Mouse (Mus musculus) G1E (cell line): ENCODE measurements around the gene Coro6. TPM values are rescaled to one million over a fixed set of nuclear protein-coding genes. Genes with fewer than 3 reads are reported as not detected.

Experiments
- ATAC-seq: 2 replicates; pipeline ENCODE4 v1.8.0; 2016; ENCODE audit warnings: mild to moderate bottlenecking; ENCODE audit not compliant: insufficient number of reproducible peaks, poor library complexity, low FRiP score, severe bottlenecking; ENCODE audit errors: extremely low read depth
- DNase-seq: peaks from one replicate; pipeline ENCODE4 v3.0.0; 2012; ENCODE audit warnings: low spot score
- H3K27me3 ChIP-seq: 2 replicates; pipeline ENCODE4 v1.6.1; 2012; ENCODE audit warnings: mild to moderate bottlenecking, low read length, inconsistent platforms; ENCODE audit not compliant: insufficient read depth
- H3K36me3 ChIP-seq: replicated peaks from 2 replicates; pipeline ENCODE3; 2012; ENCODE audit warnings: mild to moderate bottlenecking, inconsistent platforms
- H3K4me1 ChIP-seq: 2 replicates; pipeline ENCODE4 v1.6.1; 2012; ENCODE audit warnings: low read depth, low read length, inconsistent platforms, mixed read lengths; ENCODE audit not compliant: insufficient read depth
- H3K4me3 ChIP-seq: 2 replicates; pipeline ENCODE4 v1.5.1; 2012; ENCODE audit warnings: low read depth, mild to moderate bottlenecking, inconsistent platforms, low read length, moderate library complexity, mixed read lengths
- H3K9me3 ChIP-seq: replicated peaks from 2 replicates; pipeline ENCODE4 v1.6.1; 2012; ENCODE audit warnings: inconsistent platforms
- CTCF ChIP-seq: IDR thresholded peaks from 2 replicates; pipeline ENCODE4 v1.5.1; 2012; ENCODE audit warnings: low read depth, low read length, inconsistent platforms, mixed read lengths
- GATA1 ChIP-seq: IDR thresholded peaks from 2 replicates; pipeline ENCODE4 v1.6.1; 2012; ENCODE audit warnings: borderline replicate concordance, low read length, inconsistent platforms, mixed read lengths
- GATA2 ChIP-seq: IDR thresholded peaks from 2 replicates; pipeline ENCODE4 v1.6.1; 2012; ENCODE audit warnings: low read depth, low read length, inconsistent platforms, borderline replicate concordance
- POLR2AphosphoS5 ChIP-seq: IDR thresholded peaks from 2 replicates; pipeline ENCODE4 v1.6.1; 2012; ENCODE audit warnings: low read depth, low read length, inconsistent platforms; ENCODE audit not compliant: insufficient replicate concordance
- TAL1 ChIP-seq: conservative IDR thresholded peaks from 2 replicates; pipeline ENCODE4 v1.6.1; 2012; ENCODE audit warnings: low read depth, low read length, inconsistent platforms, mixed read lengths
- polyA plus RNA-seq: library from polyadenylated mRNA; stranded (reverse); fragments of >175 nt; gene quantifications from 2 replicates; pipeline ENCODE4 v1.2.3, GENCODE M21; 2012
- total RNA-seq, 2 experiments: library from RNA; stranded (forward) in 1 of 2; stranded (reverse) in 1 of 2; fragments of 200-1000 nt in 1 of 2; fragments of >200 nt in 1 of 2; fragmentation: Nextera tagmentation in 1 of 2; gene quantifications; 2 replicates each; pipeline ENCODE4 v1.2.3; 2014 to 2017

Gene Coro6
- total RNA-seq (2014; fragmentation: Nextera tagmentation) (not detected in 2 replicates), total RNA-seq (2017) (0.11 TPM in 1 of 2 replicates, not detected in the other), polyA plus RNA-seq (not detected in 2 replicates)

GRCm38 (mm10) chr11:77462283-77463100, at the start of gene Coro6:
TSS of gene Coro6 (plus strand) at chr11:77462411.
- H3K4me1 ChIP-seq = peaks cover 7% of the 10 kb centered on the region; the same call in 1 of the 2 replicates
- TF ChIP-seq CTCF = no peak
- TF ChIP-seq TAL1 = no peak
- TF ChIP-seq GATA2 = no peak
- no peak for TF ChIP-seq GATA1
- no peak for TF ChIP-seq POLR2AphosphoS5
- ATAC-seq (no peak), DNase-seq (no peak)
- peaks cover 54% of the 10 kb centered on the region for H3K27me3 ChIP-seq
- no peaks in the 10 kb centered on the region for H3K9me3 ChIP-seq
- H3K36me3 ChIP-seq = peaks cover 2% of the 10 kb centered on the region
- H3K4me3 ChIP-seq = no peak within 1 kb of the TSS

GRCm38 (mm10) chr11:77414141-77414839, 47.9 kb upstream of the Coro6 start:
- Histone ChIP-seq H3K4me3 (no peak overlapping the region), H3K4me1 (no peaks in the 10 kb centered on the region), H3K9me3 (no peaks in the 10 kb centered on the region), H3K36me3 (peaks cover 14% of the 10 kb centered on the region), H3K27me3 (no peaks in the 10 kb centered on the region)
- ATAC-seq (no peak), DNase-seq (no peak)
- TF ChIP-seq CTCF (no peak), GATA1 (no peak), POLR2AphosphoS5 (no peak), GATA2 (no peak), TAL1 (no peak)

GRCm38 (mm10) chr11:77416212-77417000, 45.8 kb upstream of the Coro6 start:
- TF ChIP-seq CTCF (no peak), TAL1 (no peak), GATA1 (no peak), GATA2 (no peak), POLR2AphosphoS5 (no peak)
- Histone ChIP-seq H3K4me3 (no peak overlapping the region), H3K27me3 (no peaks in the 10 kb centered on the region), H3K9me3 (no peaks in the 10 kb centered on the region), H3K4me1 (no peaks in the 10 kb centered on the region), H3K36me3 (peaks cover 8% of the 10 kb centered on the region)
- DNase-seq = no peak
- no peak for ATAC-seq

GRCm38 (mm10) chr11:77418021-77418420, 44.2 kb upstream of the Coro6 start:
- Histone ChIP-seq H3K4me3 (no peak overlapping the region), H3K9me3 (no peaks in the 10 kb centered on the region), H3K36me3 (peaks cover 16% of the 10 kb centered on the region), H3K27me3 (no peaks in the 10 kb centered on the region), H3K4me1 (no peaks in the 10 kb centered on the region)
- no peak for DNase-seq
- TF ChIP-seq GATA2 (no peak), TAL1 (no peak), POLR2AphosphoS5 (no peak), GATA1 (no peak), CTCF (no peak)
- no peak for ATAC-seq

GRCm38 (mm10) chr11:77423175-77423859, 38.9 kb upstream of the Coro6 start:
- Histone ChIP-seq H3K4me1 (no peaks in the 10 kb centered on the region), H3K9me3 (no peaks in the 10 kb centered on the region), H3K4me3 (no peak overlapping the region), H3K27me3 (no peaks in the 10 kb centered on the region), H3K36me3 (peaks cover 29% of the 10 kb centered on the region)
- TF ChIP-seq GATA2 = no peak
- no peak for TF ChIP-seq CTCF
- no peak for TF ChIP-seq POLR2AphosphoS5
- no peak for TF ChIP-seq TAL1
- no peak for TF ChIP-seq GATA1
- no peak for ATAC-seq
- no peak for DNase-seq
